Mouse (Mus musculus): ENCODE data around the gene Gtf2a2. TPM values are rescaled to one million over a fixed set of nuclear protein-coding genes. Genes with fewer than 3 reads are reported as not detected.

Gene Gtf2a2
- polyA plus RNA-seq, 1 experiment, result 50.6 TPM

DNA sequence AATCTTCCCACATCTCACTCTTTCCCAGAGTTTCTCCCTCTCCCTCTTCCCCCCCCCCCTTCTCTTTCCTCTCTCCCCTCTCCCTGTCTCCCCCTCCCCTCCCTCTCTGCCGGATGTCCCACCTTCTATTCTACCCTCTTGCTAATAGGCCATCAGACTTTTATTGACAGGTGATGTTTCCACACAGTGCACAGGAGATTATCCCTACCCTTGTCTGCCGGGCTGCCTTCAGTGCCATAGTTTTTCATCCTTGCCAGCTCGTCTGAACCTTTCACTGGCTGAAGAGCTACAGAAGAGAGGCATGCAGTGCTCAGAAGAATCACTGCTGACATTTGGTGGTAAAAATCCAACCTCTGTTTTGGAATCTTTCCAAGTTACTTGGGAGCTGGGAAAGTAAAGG lies 41.1 kb downstream of the Gtf2a2 start:
- no peak for DNase-seq (ENCODE audit: low read depth)

DNA sequence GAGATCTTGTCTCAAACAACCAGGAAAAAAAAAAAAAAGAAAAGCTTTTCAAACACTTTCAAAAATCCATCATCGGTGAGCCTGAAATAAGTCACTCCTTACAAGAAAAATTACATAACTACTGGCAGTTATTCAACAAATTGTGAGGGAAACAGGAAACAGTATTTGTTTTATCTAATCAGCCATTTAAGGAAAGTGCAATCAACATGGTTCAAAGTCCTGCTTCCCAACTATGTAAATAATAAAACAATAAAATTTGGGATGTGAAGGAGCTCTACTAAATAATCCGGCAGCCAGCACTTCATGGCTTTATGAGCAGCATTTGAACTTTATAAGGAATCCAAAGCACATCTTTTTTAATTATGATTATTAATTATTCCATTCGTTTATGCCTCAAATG lies 49.7 kb downstream of the Gtf2a2 start:
- DNase-seq (ENCODE audit: low read depth), result no peak

DNA sequence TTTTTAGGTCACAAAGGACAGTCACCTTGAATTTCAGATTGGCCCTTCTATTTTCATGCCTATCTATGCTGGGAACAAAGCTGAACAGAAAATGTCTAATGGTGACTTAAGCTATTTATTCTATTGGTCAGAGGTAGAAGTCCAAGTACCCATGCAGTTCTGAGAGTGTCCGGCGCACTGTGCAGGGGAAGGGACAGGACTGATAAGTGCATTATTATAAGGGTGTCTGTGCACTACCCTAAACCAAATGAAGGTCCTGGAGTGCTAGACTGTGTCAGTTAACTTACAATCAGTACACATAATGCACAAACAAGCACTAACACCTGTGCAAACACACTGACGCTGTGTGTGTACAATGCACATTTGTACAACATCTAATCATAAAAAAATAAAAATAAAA lies 55.1 kb downstream of the Gtf2a2 start:
- DNase-seq (ENCODE audit: low read depth), result no peak

DNA sequence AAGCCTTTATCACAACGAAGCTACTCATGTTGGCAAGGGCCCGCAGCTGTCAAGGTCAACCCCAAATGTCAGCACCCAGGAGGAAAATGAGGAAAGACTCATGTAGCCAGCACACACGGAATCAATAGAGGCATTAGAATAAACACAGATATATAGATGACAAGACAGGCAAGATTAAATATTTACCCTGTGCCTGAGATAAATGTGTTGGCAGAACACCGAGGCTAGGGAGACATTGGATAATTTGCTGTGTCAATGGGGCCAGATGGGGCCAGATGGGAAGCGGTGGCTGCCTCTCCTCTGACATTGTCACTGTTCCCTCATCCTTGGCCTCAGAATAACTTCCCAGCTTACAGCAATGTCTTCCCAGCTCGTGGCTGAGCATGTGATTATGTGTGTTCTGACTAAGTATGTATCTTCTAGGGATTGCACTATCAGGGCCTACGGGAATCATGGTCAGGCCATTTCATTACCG lies 57.6 kb downstream of the Gtf2a2 start:
- no peak for DNase-seq (ENCODE audit: low read depth)

DNA sequence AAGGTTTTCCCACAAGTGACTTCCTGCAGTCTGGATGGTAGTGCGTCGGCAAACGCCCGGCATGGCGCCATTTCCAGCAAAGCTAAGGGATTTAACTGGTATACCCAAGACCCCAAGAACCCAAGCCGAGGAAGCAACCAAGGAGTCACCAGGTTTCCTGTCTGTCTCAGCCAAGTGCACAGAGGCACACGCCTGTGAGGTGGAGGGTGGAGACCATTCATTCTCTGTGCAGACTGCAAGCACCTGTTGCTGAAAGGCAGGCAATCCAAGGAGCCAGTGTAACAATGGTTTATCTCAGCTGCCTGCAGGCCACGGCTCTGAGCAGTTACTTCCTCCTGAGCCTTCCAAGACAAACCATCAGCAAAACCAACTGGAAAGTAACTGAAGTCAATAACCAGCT lies 60.0 kb downstream of the Gtf2a2 start:
- DNase-seq (ENCODE audit: low read depth), result no peak

Other genes with a start within 250 kb of the Gtf2a2 start
- 31.2 and 32.5 TPM in 2 replicates for gene Bnip2, start 23.1 kb upstream of the Gtf2a2 start, polyA plus RNA-seq (2012; rRNA removed)
- gene Gcnt3, start 25.5 kb downstream of the Gtf2a2 start, polyA plus RNA-seq (2012; rRNA removed), result not detected in 2 replicates
- 1.00 and 1.5 TPM in 2 replicates for gene Fam81a, start 130.0 kb downstream of the Gtf2a2 start, polyA plus RNA-seq (2012; rRNA removed)
- 9.0 and 11.7 TPM in 2 replicates for gene Myo1e, start 194.8 kb downstream of the Gtf2a2 start, polyA plus RNA-seq (2012; rRNA removed)